Mouse (Mus musculus) 3T3-L1 (cell line): ENCODE measurements around the gene Pias3.
"Not testable (repeated sequence)": the region's sequence is repeated elsewhere in the genome, so short reads cannot be mapped to it uniquely, and the experiment has no call there.

Source experiments
- DNase-seq: peaks from one replicate; pipeline ENCODE4 v3.0.0-alpha.2; 2015; ENCODE audit warnings: low read depth, low spot score

Pias3 gene

GRCm38 (mm10) chr3:96684822-96685156, 11.4 kb upstream of the Pias3 start:
- no peak for DNase-seq

GRCm38 (mm10) chr3:96686057-96686456, 10.1 kb upstream of the Pias3 start:
- not testable (repeated sequence) for DNase-seq

DNA sequence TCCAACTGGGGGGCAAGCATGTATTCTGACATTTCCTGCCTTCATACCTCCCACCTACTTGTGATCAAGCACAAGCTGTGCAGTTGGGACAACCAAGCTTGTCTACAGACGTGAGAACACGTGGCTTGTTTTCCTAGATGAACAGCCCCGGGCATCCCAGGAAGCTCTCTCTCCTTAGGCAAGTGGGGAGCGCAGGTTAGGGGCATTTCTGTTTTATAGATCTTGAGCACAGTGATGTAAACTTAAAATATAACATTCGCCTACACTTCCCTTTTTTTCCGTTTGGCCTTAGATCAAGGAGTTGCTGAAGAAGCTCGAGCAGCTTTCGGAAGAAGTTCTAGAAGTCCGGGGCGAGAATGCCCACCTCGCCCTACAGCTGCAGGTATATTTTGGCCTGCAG, 7.3 kb upstream of the Pias3 start:
- no peak for DNase-seq

DNA sequence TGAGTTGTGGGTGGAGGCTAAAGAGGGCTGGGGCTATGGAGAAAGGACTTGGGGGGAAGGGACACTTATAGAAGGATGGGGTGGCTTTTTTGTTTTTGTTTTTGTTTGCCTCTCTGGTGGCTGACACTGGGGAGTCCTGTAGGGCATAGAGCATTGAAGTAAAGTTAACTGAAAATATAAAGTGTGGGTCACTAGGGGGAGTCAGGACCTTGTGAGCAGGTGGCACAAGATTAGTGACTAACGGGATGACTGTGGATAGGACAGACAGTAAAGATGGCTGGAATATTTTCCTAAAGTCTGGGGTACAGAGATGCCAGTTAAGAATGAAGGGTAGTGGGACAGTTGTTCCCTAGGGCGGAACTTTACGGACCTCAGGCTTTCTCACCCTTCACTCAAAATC, 5.9 kb upstream of the Pias3 start:
- DNase-seq = peak; percentile 29

DNA sequence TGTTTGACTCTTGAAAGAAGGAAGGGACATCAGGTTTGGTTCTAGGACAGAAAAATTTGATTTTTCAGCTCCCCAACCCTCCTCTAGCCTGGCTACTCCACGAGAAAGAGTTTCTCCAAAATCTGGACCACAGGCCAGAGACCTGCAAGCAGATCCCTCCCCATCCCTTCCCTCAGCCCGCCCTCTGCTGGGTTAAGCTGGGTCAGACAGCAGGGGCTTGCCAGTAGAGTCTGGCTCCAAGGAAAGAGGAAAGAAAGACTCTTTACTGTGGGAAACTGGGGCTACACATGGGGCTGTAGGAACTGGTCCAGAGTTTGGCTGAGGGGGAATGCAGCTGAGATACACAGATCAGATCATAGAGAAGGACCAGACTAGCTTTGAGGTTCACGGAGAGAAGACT, 3.7 kb upstream of the Pias3 start:
- DNase-seq = peak; percentile 62

- DNase-seq = no peak
Measured at GRCm38 (mm10) chr3:96693579-96693978, 2.6 kb upstream of the Pias3 start.

DNA sequence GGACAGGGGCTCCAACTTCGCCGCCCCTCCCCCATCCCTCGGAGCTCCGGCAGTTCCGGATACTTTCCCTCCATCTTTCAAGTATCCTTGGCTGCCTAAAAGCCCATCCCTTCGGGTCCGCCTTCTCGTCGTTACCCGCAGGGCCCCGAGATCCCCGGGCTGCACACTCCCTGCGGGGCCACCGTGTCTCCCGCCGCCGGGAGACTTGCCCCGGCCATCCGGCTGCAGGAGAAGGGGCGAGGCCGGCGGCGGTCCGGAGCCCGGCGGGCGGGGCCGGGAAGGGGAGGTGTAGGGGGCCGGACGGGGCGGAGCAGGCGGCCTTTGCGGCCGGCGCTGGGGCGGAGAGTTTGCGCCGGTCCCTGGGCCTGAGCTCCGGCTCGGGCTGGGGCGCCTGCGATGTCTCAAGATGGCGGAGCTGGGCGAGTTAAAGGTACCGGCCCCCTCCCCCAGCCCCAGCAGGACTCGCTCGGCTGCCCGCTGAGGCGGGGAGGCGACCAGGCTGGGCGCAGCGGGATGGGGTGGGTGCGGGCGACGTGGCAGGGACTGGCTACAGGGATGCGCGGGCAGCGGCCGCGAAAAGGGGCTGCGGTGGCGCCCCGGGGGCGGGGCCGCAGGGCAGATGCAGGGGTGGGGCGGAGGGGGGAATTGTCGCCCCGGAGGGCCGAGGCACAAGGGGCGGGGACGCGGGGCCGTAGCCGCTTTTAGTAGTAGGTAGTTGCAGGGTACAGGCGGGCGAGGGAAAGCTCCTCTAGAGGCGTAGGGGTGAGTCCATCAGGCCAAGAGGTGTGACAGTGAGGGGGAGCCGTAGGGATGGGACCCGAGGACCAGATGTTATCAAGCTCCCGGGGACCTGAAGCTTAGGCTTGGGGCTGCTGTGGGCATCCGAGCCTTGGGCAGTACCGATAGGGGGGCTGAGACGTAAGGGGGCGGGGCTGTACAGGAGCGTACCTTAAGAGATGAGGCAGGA, 865 bp downstream of the Pias3 start:
- DNase-seq = peak; percentile 86

GRCm38 (mm10) chr3:96698993-96699690, 3.0 kb downstream of the Pias3 start:
- DNase-seq = no peak

- DNase-seq = peak; percentile 69
Measured at GRCm38 (mm10) chr3:96700376-96700775, 4.2 kb downstream of the Pias3 start.

- no peak for DNase-seq
Measured at GRCm38 (mm10) chr3:96701003-96701402, 4.8 kb downstream of the Pias3 start.

DNA sequence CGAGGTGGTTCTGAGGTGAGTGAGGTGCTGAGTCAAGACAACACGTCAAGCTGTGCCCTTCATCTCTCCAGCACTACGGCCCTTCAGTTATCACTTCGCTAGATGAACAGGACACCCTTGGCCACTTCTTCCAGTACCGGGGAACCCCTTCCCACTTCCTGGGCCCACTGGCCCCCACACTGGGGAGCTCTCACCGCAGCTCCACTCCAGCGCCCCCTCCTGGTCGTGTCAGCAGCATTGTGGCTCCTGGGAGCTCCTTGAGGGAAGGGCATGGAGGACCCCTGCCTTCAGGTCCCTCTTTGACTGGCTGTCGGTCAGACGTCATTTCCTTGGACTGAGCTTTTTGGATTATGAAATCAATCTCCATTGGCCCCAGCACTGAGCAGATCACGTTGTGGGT, 8.6 kb downstream of the Pias3 start:
- DNase-seq = no peak

DNA sequence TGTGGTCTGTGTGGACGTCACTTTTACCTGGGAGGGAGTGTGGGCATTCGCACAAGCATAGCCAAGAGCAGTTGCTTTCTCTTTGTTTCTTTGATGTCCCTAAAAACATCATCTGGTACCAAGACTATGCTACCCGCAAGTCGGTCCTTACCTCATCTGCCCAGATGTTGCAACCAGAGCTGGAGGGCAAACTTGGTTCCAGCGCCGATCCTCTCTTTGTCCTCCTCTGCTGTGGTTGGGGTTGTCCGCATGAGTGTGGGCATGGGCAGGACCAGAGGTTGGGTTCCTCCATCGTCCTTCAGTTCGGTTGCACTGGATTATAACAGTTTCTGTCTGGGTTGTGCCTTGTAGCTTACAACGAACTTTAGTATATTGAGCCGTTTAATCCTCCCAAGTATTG, 10.0 kb downstream of the Pias3 start:
- no peak for DNase-seq

DNA sequence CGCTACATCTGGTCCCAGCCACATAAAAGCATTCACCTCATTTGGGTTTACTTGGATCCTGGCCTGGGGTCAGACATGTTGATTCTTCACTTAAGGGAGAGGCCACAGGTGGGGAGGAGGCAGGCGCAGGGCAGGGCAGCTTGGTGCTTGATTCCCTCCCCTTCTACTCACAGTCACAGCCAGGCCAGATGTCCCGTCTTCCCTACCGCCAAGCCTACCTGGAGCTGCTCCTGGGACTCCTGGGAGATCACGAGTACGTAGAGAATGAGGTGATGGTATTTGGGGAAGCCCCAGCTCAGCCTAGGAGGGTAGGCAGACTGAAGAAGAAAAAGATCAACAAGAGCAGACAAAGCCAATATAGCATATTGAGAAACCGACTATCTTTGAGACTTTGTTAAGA, 10.8 kb downstream of the Pias3 start:
- no peak for DNase-seq

DNA sequence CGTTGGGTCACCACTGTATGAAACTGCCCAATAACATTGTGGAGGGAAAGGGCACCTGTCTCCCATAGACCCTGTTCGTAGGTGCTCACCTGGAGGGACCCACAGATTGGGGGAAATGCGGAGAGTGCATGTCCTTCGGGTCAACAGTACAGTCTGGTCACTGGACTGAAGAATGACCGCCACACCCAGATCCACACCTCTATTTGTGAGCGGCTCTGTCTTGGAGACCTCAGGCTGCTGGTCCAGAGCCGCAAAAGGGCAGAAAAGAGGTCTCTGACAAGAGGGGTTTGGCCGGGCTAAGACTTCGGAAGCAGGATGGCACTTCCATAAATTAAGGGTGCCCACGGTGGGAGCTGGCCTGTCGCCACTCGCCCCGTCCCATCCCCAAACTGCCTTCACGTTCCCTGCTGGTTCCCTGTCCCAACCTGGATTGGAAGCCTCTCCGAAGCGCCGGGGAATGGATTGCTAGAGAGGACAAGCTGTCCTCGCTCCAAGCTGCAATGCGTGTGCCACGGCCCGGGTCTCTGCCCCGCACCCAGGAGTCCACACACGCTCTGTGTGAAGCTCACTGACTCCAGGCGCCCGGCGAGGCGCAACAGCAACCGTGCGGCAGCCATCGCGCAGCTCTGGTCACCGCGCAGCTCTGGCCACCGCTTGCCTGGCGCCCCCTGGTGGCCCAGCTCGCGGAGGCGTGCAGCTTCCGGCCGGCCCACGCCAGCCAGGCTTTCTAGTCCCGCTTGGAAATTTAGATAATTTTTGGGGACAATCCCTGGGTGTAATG, 11.9 kb downstream of the Pias3 start, which contains the start of gene Nudt17:
Gene Nudt17, minus strand, starts transcription at position 660 of the 781 bp plus-strand sequence.
- DNase-seq = peak; percentile 75

GRCm38 (mm10) chr3:96708684-96709064, 12.5 kb downstream of the Pias3 start:
- no peak for DNase-seq

GRCm38 (mm10) chr3:96714286-96714685, 18.1 kb downstream of the Pias3 start:
- peak; percentile 26 for DNase-seq

- no peak for DNase-seq
Measured at GRCm38 (mm10) chr3:96715854-96716253, 19.7 kb downstream of the Pias3 start.

- DNase-seq = peak; percentile 47
Measured at GRCm38 (mm10) chr3:96719173-96719572, 23.0 kb downstream of the Pias3 start.

DNA sequence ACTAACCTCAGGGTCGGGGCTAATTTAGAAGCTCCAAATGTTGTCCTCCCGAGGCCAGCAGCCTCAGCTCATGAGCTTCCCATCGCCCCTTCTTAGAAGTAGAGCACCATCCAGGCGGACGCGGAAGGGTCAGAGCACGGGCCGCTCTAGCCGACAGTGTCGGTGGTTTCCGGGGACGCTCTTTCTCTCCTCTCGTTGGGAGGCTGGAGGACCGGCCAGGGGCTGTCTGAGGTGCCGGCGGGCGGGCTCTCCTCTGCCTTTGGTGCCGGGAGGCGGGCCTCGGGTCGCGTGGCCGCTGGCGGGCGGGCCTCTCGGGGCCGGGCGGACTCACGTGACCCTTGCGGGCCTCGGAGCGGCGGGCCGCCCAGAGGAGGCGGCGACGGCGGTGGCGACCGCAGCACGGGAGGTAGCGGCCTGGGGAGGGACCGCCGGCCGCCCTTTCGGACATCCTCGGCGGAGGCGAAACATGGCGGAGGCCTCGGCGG, 31.2 kb downstream of the Pias3 start, which contains the start of the genes Polr3c and Rnf115:
Gene Polr3c, minus strand, starts transcription at position 286 of the 485 bp plus-strand sequence.
Gene Rnf115, plus strand, starts transcription at position 322 of the 485 bp plus-strand sequence.
- DNase-seq = peak; percentile 96

DNA sequence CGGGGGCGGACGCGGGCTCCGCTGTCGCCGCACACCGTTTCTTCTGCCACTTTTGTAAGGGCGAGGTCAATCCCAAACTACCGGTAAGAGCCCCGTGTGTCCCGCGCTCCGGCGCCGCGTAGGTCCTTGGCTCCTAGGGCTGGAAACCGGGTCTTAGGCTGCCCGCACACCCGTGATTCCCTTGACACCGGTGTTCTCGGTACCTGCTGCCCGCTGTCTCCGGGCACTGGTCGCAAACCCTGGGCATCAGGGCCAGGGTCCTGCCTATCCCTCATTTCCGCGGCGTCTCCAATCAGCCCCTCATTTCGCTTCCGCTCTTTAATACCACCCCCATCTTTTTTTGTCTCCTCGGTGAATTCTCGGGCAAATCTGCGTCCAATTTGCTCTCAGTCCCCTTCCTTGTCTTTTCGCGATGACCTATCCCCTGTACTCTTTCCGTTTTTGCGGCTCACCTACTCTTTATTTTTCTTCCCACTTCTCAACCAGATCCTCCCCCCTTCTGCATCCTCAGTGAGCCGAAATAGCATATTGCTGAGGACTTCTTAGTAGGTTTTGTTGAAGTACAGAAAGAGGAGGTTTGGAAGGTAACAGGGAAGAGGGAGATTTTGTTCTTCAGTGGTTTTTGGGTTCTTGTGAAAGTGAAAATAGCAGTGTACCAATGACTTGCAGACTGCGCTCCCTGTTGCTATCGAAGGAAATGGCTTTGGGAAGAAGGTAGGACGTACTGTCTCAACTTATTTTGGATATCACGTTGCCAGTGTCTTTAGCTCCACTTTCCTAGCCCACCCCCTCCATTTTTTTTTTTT, 31.8 kb downstream of the Pias3 start:
- peak; percentile 68 for DNase-seq
